Mouse (Mus musculus): ENCODE results near the gene Apobec3. TPM values are rescaled to one million over a fixed set of nuclear protein-coding genes. Genes with fewer than 3 reads are reported as not detected.
A peak's percentile ranks its signal among the peaks of the same experiment; 100 is the strongest.
"Not testable (repeated sequence)": the region's sequence is repeated elsewhere in the genome, so short reads cannot be mapped to it uniquely, and the experiment has no call there.

Apobec3 gene
- polyA plus RNA-seq, 1 experiment from 2014 or later, result 11.0 TPM

GRCm38 (mm10) chr15:79909006-79909405 lies 17.5 kb downstream of the Apobec3 start:
- H3K9ac ChIP-seq (replicated peaks); H3K4me3 ChIP-seq (replicated peaks); H3K9me3 ChIP-seq; H3K4me2 ChIP-seq; H3K4me1 ChIP-seq (replicated peaks); ATAC-seq (ENCODE audit: insufficient number of reproducible peaks, insufficient read depth, low FRiP score, low TSS enrichment, low read depth); H3K27ac ChIP-seq: not testable (repeated sequence)
- Histone ChIP-seq H3K36me3 (peaks cover 12% of the 10 kb centered on the region), H3K27me3 (peaks cover 16% of the 10 kb centered on the region)
- 86% methylated on average over 3 of the region's 3 CpGs for WGBS

DNA sequence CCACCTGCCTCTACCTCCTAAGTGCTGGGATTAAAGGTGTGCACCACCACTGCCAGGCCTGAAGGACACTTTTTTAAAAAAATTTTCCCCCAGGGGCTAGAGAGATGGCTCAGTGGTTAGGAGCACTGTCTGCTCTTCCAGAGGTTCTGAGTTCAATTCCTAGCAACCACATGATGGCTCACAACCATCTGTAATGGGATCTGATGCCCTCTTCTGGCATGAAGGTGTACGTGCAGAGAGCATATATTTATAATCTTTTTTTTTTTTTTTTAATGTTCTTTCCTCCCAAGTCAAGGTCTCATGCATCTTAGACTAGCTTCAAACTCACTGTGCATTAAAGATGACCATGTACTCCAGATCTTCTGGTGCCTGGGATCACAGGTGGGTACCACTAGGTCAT lies 19.4 kb downstream of the Apobec3 start:
- H3K27ac ChIP-seq; H3K4me2 ChIP-seq; H3K4me3 ChIP-seq (replicated peaks); H3K4me1 ChIP-seq (replicated peaks); ATAC-seq (ENCODE audit: insufficient number of reproducible peaks, insufficient read depth, low FRiP score, low TSS enrichment, low read depth); H3K9me3 ChIP-seq; H3K9ac ChIP-seq (replicated peaks): not testable (repeated sequence)
- peaks cover 16% of the 10 kb centered on the region for H3K27me3 ChIP-seq
- WGBS, result 73% methylated on average over 1 of the region's 1 CpGs
- peaks cover 11% of the 10 kb centered on the region for H3K36me3 ChIP-seq

DNA sequence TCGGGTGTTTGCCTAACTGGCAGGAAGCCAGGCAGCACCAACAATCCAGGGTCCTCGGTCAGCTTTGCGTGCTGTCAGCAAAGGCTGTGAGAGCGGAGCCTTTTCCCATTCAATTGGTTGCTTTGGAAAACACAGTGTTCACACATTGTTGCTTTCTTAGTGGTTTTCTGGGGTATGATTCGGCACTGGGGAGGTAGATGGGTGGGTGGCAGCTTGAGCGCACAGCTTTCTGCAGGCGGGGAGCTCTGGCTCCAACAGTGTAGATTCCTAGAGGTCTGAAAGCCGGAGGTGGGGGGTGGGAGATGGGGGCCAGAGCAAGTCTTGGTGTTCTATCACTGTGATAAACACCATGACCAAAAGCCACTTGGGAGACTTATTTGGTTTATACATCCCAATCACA lies 19.9 kb downstream of the Apobec3 start:
- Histone ChIP-seq H3K4me3 (replicated peaks) (no peak overlapping the region), H3K9ac (replicated peaks) (no peak overlapping the region), H3K9me3 (no peaks in the 10 kb centered on the region), H3K4me2 (no peak overlapping the region), H3K4me1 (replicated peaks) (no peaks in the 10 kb centered on the region), H3K27ac (no peak overlapping the region), H3K36me3 (peaks cover 6% of the 10 kb centered on the region), H3K27me3 (peaks cover 11% of the 10 kb centered on the region)
- no peak for ATAC-seq (ENCODE audit: insufficient number of reproducible peaks, insufficient read depth, low FRiP score, low TSS enrichment, low read depth)
- WGBS, result 86% methylated on average over 8 of the region's 8 CpGs

GRCm38 (mm10) chr15:79913761-79914346 lies 22.4 kb downstream of the Apobec3 start:
- ATAC-seq (ENCODE audit: insufficient number of reproducible peaks, insufficient read depth, low FRiP score, low TSS enrichment, low read depth), result no peak
- Histone ChIP-seq H3K36me3 (no peaks in the 10 kb centered on the region), H3K9ac (replicated peaks) (no peak overlapping the region), H3K27me3 (no peaks in the 10 kb centered on the region), H3K4me1 (replicated peaks) (no peaks in the 10 kb centered on the region), H3K4me2 (no peak overlapping the region), H3K4me3 (replicated peaks) (no peak overlapping the region), H3K9me3 (no peaks in the 10 kb centered on the region), H3K27ac (no peak overlapping the region)
- 81% methylated on average over 6 of the region's 6 CpGs for WGBS

DNA sequence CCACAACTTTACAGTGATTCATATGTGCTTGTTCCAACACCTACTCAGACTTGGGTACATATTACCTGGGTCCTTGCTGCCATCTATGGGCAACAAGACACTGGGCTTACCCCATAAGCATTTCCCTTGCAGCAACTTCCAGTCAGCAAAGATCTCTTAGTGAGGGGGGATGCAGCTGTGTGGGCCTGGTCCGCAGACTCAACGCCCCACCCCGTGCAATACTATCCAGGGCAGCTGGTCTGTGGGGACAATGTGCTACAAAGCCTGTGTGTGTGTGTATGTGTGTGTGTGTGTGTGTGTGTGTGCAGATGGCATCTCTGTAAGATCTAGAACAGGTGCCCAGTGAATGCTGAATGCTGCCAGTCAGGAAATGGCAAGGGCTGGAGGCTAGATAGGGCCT lies 22.9 kb downstream of the Apobec3 start:
- no peak overlapping the region for H3K4me3 ChIP-seq (replicated peaks)
- WGBS, result 59% methylated on average over 3 of the region's 3 CpGs
- ATAC-seq (ENCODE audit: insufficient number of reproducible peaks, insufficient read depth, low FRiP score, low TSS enrichment, low read depth), result no peak
- H3K9ac ChIP-seq (replicated peaks), result no peak overlapping the region
- H3K4me1 ChIP-seq (replicated peaks), result no peaks in the 10 kb centered on the region
- no peaks in the 10 kb centered on the region for H3K36me3 ChIP-seq
- no peak overlapping the region for H3K4me2 ChIP-seq
- H3K27me3 ChIP-seq, result no peaks in the 10 kb centered on the region
- H3K27ac ChIP-seq, result no peak overlapping the region
- H3K9me3 ChIP-seq, result no peaks in the 10 kb centered on the region

DNA sequence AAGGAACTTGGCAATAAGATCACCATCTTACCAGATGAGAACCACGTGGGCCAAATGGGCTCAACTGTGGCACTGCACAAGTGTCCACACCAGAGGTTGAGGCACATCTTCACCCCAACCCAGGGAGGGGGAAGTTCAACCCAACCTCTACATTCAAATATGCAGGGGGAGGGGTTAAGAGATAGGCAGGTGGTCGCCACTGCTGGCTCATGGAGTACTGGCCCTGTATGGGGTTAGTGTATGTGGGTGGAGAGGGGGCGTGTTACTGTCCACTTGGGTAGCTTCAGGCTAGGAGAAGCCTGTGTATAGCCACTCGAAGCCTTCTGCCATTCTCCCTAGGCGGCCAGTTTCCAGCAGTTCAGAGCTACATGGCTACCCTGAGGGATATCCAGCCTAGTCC lies 24.7 kb downstream of the Apobec3 start:
- Histone ChIP-seq H3K4me2 (no peak overlapping the region), H3K27me3 (no peaks in the 10 kb centered on the region), H3K9me3 (no peaks in the 10 kb centered on the region), H3K27ac (no peak overlapping the region), H3K4me3 (replicated peaks) (no peak overlapping the region), H3K4me1 (replicated peaks) (no peaks in the 10 kb centered on the region), H3K36me3 (no peaks in the 10 kb centered on the region), H3K9ac (replicated peaks) (no peak overlapping the region)
- ATAC-seq (ENCODE audit: insufficient number of reproducible peaks, insufficient read depth, low FRiP score, low TSS enrichment, low read depth), result no peak
- WGBS, result 74% methylated on average over 5 of the region's 5 CpGs

GRCm38 (mm10) chr15:79917111-79917720 lies 25.8 kb downstream of the Apobec3 start:
- no peak for ATAC-seq (ENCODE audit: insufficient number of reproducible peaks, insufficient read depth, low FRiP score, low TSS enrichment, low read depth)
- H3K4me1 ChIP-seq (replicated peaks), result no peaks in the 10 kb centered on the region
- WGBS, result 93% methylated on average over 14 of the region's 14 CpGs
- no peak overlapping the region for H3K4me3 ChIP-seq (replicated peaks)
- no peaks in the 10 kb centered on the region for H3K27me3 ChIP-seq
- H3K9me3 ChIP-seq, result no peaks in the 10 kb centered on the region
- no peak overlapping the region for H3K27ac ChIP-seq
- H3K4me2 ChIP-seq, result no peak overlapping the region
- no peaks in the 10 kb centered on the region for H3K36me3 ChIP-seq
- no peak overlapping the region for H3K9ac ChIP-seq (replicated peaks)

DNA sequence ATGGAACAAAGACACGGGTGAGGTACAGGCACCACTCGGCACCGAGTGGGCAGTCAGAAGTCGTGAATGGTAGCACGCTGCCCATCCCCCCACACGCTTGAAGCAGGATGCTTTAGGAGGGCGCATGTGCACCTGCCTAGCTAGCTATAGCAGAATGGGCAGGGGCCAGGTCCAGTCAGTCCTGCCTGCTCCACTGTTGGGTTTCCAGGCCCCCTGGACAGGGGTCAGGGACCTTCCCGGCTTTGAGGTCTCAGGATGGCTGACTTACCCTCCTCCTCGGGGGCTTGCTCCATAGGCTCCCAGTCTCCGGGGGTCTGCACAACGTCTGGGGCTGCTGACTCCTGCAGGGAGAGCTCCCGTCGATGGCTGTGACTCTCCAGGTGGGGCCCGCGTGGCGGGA lies 27.0 kb downstream of the Apobec3 start:
- no peak for ATAC-seq (ENCODE audit: insufficient number of reproducible peaks, insufficient read depth, low FRiP score, low TSS enrichment, low read depth)
- 82% methylated on average over 16 of the region's 16 CpGs for WGBS
- no peaks in the 10 kb centered on the region for H3K36me3 ChIP-seq

DNA sequence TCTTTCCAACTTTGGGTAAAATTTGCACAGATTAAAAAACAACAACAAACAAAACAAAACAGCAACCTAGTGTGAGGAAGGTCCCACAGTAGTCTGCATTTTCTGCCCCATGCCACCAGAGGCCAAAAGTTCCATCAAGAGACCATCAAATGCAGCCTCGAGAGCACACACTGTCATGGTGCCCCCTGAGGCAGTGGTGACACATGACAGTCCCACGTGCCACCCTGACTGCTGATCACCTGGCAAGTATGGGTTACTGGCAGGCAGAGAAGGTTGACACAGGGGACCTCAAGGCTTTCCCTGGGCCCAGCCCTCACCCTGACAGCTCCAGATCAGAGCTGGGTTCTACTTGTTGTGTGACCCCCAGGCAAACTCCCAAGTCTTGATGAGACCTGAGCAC lies 28.3 kb downstream of the Apobec3 start:
- 65% methylated on average over 2 of the region's 2 CpGs for WGBS
- no peak overlapping the region for H3K4me2 ChIP-seq
- no peaks in the 10 kb centered on the region for H3K9me3 ChIP-seq
- no peaks in the 10 kb centered on the region for H3K27me3 ChIP-seq
- no peaks in the 10 kb centered on the region for H3K36me3 ChIP-seq
- no peak overlapping the region for H3K27ac ChIP-seq
- H3K9ac ChIP-seq (replicated peaks), result no peak overlapping the region
- no peak for ATAC-seq (ENCODE audit: insufficient number of reproducible peaks, insufficient read depth, low FRiP score, low TSS enrichment, low read depth)
- no peak overlapping the region for H3K4me3 ChIP-seq (replicated peaks)
- H3K4me1 ChIP-seq (replicated peaks), result no peaks in the 10 kb centered on the region

More for the DNA sequence above, 27.0 kb downstream of the Apobec3 start:
- no peak overlapping the region for H3K4me2 ChIP-seq
- H3K27ac ChIP-seq, result no peak overlapping the region
- no peak overlapping the region for H3K9ac ChIP-seq (replicated peaks)
- no peaks in the 10 kb centered on the region for H3K4me1 ChIP-seq (replicated peaks)
- H3K4me3 ChIP-seq (replicated peaks), result no peak overlapping the region
- H3K9me3 ChIP-seq, result no peaks in the 10 kb centered on the region
- H3K27me3 ChIP-seq, result no peaks in the 10 kb centered on the region

DNA sequence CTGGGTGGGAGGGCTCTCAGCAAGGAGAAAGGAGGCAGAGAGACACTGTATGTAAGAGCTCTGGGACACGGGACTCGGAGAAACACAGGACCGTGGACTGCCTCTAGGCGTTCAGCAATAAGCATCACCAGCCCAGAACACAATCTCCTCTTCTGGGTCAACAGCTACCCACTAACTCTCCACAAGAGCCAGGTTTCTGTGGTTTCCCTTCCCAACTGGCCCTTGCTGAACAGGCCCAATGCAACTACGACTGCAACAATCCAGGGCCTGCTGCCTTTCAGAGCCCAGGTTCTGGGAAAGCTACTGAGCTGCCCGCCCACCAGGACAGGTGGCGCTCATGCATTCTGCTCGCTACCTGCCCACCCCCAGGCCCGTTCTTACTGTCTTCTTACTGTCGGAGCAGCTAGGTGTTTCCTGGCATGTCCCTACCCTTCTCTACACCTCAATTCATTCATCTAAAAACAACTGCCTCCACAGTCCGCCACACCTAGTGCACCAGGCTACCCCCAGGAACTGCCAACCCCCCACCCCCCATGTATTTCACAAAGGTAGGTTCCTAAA lies 35.5 kb downstream of the Apobec3 start:
- H3K27me3 ChIP-seq, result peaks cover 31% of the 10 kb centered on the region
- H3K4me2 ChIP-seq, result peak overlapping the region; percentile 76
- no peaks in the 10 kb centered on the region for H3K36me3 ChIP-seq
- peak overlapping the region; percentile 60; the same call in 1 of the 2 replicates for H3K9ac ChIP-seq (replicated peaks)
- peak overlapping the region; percentile 64 for H3K27ac ChIP-seq
- peaks cover 12% of the 10 kb centered on the region; the same call in 1 of the 2 replicates for H3K4me1 ChIP-seq (replicated peaks)
- H3K9me3 ChIP-seq, result no peaks in the 10 kb centered on the region
- ATAC-seq (ENCODE audit: insufficient number of reproducible peaks, insufficient read depth, low FRiP score, low TSS enrichment, low read depth), result no peak
- H3K4me3 ChIP-seq (replicated peaks), result peak overlapping the region; percentile 58
- WGBS, result 69% methylated on average over 11 of the region's 11 CpGs

- Histone ChIP-seq H3K27ac (peak overlapping the region; percentile 64), H3K9ac (replicated peaks) (peak overlapping the region; percentile 60), H3K4me2 (peak overlapping the region; percentile 76), H3K4me3 (replicated peaks) (peak overlapping the region; percentile 58), H3K27me3 (peaks cover 38% of the 10 kb centered on the region), H3K4me1 (replicated peaks) (peaks cover 12% of the 10 kb centered on the region; the same call in 1 of the 2 replicates), H3K36me3 (no peaks in the 10 kb centered on the region), H3K9me3 (no peaks in the 10 kb centered on the region)
- whole genome bisulfite sequencing, result under 1% methylated on average over 29 of the region's 29 CpGs
- ATAC-seq (ENCODE audit: insufficient number of reproducible peaks, insufficient read depth, low FRiP score, low TSS enrichment, low read depth), result peak; percentile 84
These were observed 36.2 kb downstream of the Apobec3 start for GRCm38 (mm10) chr15:79927637-79928122.

Measured in limb, embryonic 12.5 days (tissue).